Mouse (Mus musculus): ENCODE data around the gene Neurl1b.

DNA sequence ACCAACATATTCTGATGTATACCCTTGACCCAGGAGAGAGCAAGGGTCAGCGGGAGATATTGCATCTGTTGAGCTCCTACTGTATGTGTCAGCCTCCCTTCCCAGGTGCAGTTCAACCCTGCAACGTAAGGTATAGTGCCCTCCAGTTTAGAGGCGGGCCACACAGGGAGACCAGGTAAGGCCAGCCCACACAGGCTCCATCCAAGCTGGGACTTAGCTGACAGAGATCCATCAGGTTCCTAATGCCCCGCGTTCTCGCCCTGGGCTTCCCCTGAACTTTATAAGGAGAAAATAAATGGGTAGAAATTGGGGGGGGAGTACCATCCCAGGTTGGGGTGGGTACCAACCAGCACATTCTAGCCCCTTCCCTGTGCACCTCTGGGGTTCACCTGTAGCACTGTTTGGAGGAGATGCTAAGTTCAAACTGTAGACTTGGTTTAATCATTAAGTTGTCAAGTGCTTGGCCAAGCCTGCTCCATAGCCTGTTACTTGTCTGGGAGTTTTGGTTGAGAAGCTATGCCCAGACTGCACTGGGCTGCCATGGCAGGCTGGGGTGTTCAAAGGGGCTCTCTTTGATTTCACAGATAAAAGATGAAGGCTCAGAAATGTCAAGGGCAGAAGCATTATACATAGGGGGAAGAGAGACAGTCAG lies 3.3 kb downstream of the Neurl1b start:
- TF ChIP-seq CHD2 (IDR thresholded peaks at IDR 0.05; ENCODE audit: low read depth, low read length) = no peak
- TF ChIP-seq ZC3H11A (IDR thresholded peaks at IDR 0.05; ENCODE audit: borderline replicate concordance, low read depth, low read length) = no peak
- no peak for TF ChIP-seq MAFK (IDR thresholded peaks at IDR 0.05; ENCODE audit: insufficient read depth, low read depth, low read length)
- no peak for TF ChIP-seq HCFC1 (IDR thresholded peaks at IDR 0.05; ENCODE audit: borderline replicate concordance, insufficient read depth, low read length)
- no peak for TF ChIP-seq ZNF384 (IDR thresholded peaks at IDR 0.05; ENCODE audit: low read depth, low read length)

All from ES-E14 (cell line).